Mouse (Mus musculus) kidney, embryonic 16.5 days (tissue): ENCODE results near the gene Gm20683. TPM values are rescaled to one million over a fixed set of nuclear protein-coding genes. Genes with fewer than 3 reads are reported as not detected.

ENCODE experiments used
- ATAC-seq: fragments of 200-750 bp; cut with Nextera tagmentation; 2 replicates; pipeline ENCODE4 v1.8.0; 2017; ENCODE audit warnings: moderate TSS enrichment; ENCODE audit not compliant: low FRiP score, low TSS enrichment
- H3K27ac ChIP-seq: fragments of 300-500 bp; sonication (generic); 2 replicates; pipeline ENCODE4 v1.5.1; 2014; ENCODE audit warnings: low read length
- H3K27me3 ChIP-seq: fragments of 300-500 bp; sonication (generic); 2 replicates; pipeline ENCODE4 v1.6.1; 2014; ENCODE audit warnings: low read length, control low read depth, mixed read lengths; ENCODE audit not compliant: insufficient read depth
- H3K36me3 ChIP-seq: fragments of 300-500 bp; sonication (generic); 2 replicates; pipeline ENCODE4 v1.6.1; 2014; ENCODE audit warnings: low read length, control low read depth, mixed read lengths; ENCODE audit not compliant: insufficient read depth
- H3K4me1 ChIP-seq: fragments of 300-500 bp; sonication (generic); 2 replicates; pipeline ENCODE4 v1.6.1; 2014; ENCODE audit warnings: low read length, control low read depth, mixed read lengths; ENCODE audit not compliant: insufficient read depth
- H3K4me2 ChIP-seq: fragments of 300-500 bp; sonication (generic); replicated peaks from 2 replicates; pipeline ENCODE4 v1.6.1; 2014; ENCODE audit warnings: low read depth, low read length
- H3K4me3 ChIP-seq: fragments of 300-500 bp; sonication (generic); 2 replicates; pipeline ENCODE4 v1.5.1; 2014; ENCODE audit warnings: mild to moderate bottlenecking, low read length
- H3K9ac ChIP-seq: fragments of 300-500 bp; sonication (generic); replicated peaks from 2 replicates; pipeline ENCODE4 v1.6.1; 2014; ENCODE audit warnings: low read length
- H3K9me3 ChIP-seq: fragments of 300-500 bp; sonication (generic); 2 replicates; pipeline ENCODE4 v1.6.1; 2016; ENCODE audit warnings: low read length, control low read depth
- WGBS: fragments of 180-500 bp; shearing (Covaris S2); extraction: QIAGEN DNeasy Blood & Tissue Kit; methylation state at CpG from one replicate; pipeline ENCODE4 v1.1.7; 2014; 5-methylcytosine and 5-hydroxymethylcytosine counted together
- polyA plus RNA-seq: library from polyadenylated mRNA; unstranded; fragments of >200 nt; fragmentation: Nextera tagmentation; extraction: Ambion mirVana; gene quantifications from 2 replicates; pipeline ENCODE4 v1.2.1, GENCODE M21; 2015

The Gm20683 gene
- polyA plus RNA-seq, 1 experiment from 2014 or later: 4.3 TPM

GRCm38 (mm10) chr17:25880196-25880910 is 38.8 kb upstream of the Gm20683 start, which contains the start of gene Wfikkn1:
Wfikkn1 (minus strand) TSS chr17:25880858.
- 31% methylated on average over 5 of the region's 5 CpGs for WGBS
- peak within 1 kb of the TSS; percentile 34; the same call in 1 of the 2 replicates for H3K27ac ChIP-seq
- H3K9ac ChIP-seq: 0 out of 2 replicates have a peak within 1 kb of the TSS, but pooled peaks have one; percentile 16
- H3K27me3 ChIP-seq: no peaks in the 10 kb centered on the region
- H3K4me3 ChIP-seq: no peak within 1 kb of the TSS
- H3K9me3 ChIP-seq: no peaks in the 10 kb centered on the region
- no peak within 1 kb of the TSS for H3K4me2 ChIP-seq
- H3K4me1 ChIP-seq: peaks cover 36% of the 10 kb centered on the region
- peak; percentile 7; the same call in 1 of the 2 replicates for ATAC-seq
- peaks cover 35% of the 10 kb centered on the region for H3K36me3 ChIP-seq

- Histone ChIP-seq H3K4me3 (no peak overlapping the region), H3K4me1 (peaks cover 36% of the 10 kb centered on the region), H3K4me2 (no peak overlapping the region), H3K9me3 (no peaks in the 10 kb centered on the region), H3K27ac (0 out of 2 replicates have a peak overlapping the region, but pooled peaks have one; percentile 34), H3K36me3 (peaks cover 35% of the 10 kb centered on the region), H3K27me3 (no peaks in the 10 kb centered on the region), H3K9ac (no peak overlapping the region)
- ATAC-seq: no peak
- 66% methylated on average over 8 of the region's 8 CpGs for WGBS
Measured at GRCm38 (mm10) chr17:25879750-25880149, 38.2 kb upstream of the Gm20683 start.

GRCm38 (mm10) chr17:25879261-25879660 is 37.7 kb upstream of the Gm20683 start:
- Histone ChIP-seq H3K4me3 (no peak overlapping the region), H3K27ac (no peak overlapping the region), H3K36me3 (peaks cover 31% of the 10 kb centered on the region), H3K4me1 (peaks cover 40% of the 10 kb centered on the region), H3K9ac (no peak overlapping the region), H3K4me2 (no peak overlapping the region), H3K9me3 (no peaks in the 10 kb centered on the region), H3K27me3 (no peaks in the 10 kb centered on the region)
- ATAC-seq: no peak
- WGBS: 61% methylated on average over 4 of the region's 4 CpGs

GRCm38 (mm10) chr17:25878611-25879180 is 37.1 kb upstream of the Gm20683 start:
- Histone ChIP-seq H3K36me3 (peaks cover 27% of the 10 kb centered on the region), H3K9me3 (no peaks in the 10 kb centered on the region), H3K4me3 (no peak overlapping the region), H3K27me3 (no peaks in the 10 kb centered on the region), H3K9ac (no peak overlapping the region), H3K4me1 (peaks cover 46% of the 10 kb centered on the region), H3K4me2 (no peak overlapping the region), H3K27ac (no peak overlapping the region)
- no peak for ATAC-seq
- 90% methylated on average over 19 of the region's 19 CpGs for WGBS

GRCm38 (mm10) chr17:25877741-25878610 is 36.4 kb upstream of the Gm20683 start:
- H3K27ac ChIP-seq: no peak overlapping the region
- 90% methylated on average over 32 of the region's 32 CpGs for WGBS
- H3K9ac ChIP-seq: no peak overlapping the region
- peaks cover 19% of the 10 kb centered on the region for H3K36me3 ChIP-seq
- H3K4me3 ChIP-seq: no peak overlapping the region
- no peaks in the 10 kb centered on the region for H3K27me3 ChIP-seq
- peaks cover 46% of the 10 kb centered on the region for H3K4me1 ChIP-seq
- no peak for ATAC-seq
- H3K4me2 ChIP-seq: no peak overlapping the region
- no peaks in the 10 kb centered on the region for H3K9me3 ChIP-seq

- 87% methylated on average over 3 of the region's 3 CpGs for WGBS
- H3K9me3 ChIP-seq: no peaks in the 10 kb centered on the region
- no peaks in the 10 kb centered on the region for H3K27me3 ChIP-seq
- H3K27ac ChIP-seq: no peak overlapping the region
- no peak for ATAC-seq
- H3K9ac ChIP-seq: no peak overlapping the region
- peaks cover 13% of the 10 kb centered on the region for H3K36me3 ChIP-seq
- peaks cover 46% of the 10 kb centered on the region for H3K4me1 ChIP-seq
- H3K4me2 ChIP-seq: no peak overlapping the region
- H3K4me3 ChIP-seq: no peak overlapping the region
Measured at GRCm38 (mm10) chr17:25877025-25877424, 35.5 kb upstream of the Gm20683 start.

GRCm38 (mm10) chr17:25876347-25876915 is 34.9 kb upstream of the Gm20683 start:
- Histone ChIP-seq H3K9me3 (no peaks in the 10 kb centered on the region), H3K4me3 (peak overlapping the region; percentile 75), H3K27me3 (no peaks in the 10 kb centered on the region), H3K27ac (no peak overlapping the region), H3K9ac (peak overlapping the region; percentile 79), H3K4me1 (peaks cover 42% of the 10 kb centered on the region), H3K36me3 (peaks cover 13% of the 10 kb centered on the region), H3K4me2 (peak overlapping the region; percentile 78)
- 54% methylated on average over 10 of the region's 10 CpGs for WGBS
- ATAC-seq: no peak

GRCm38 (mm10) chr17:25875171-25876136 is 33.9 kb upstream of the Gm20683 start:
- peak overlapping the region; percentile 75 for H3K4me3 ChIP-seq
- peaks cover 32% of the 10 kb centered on the region for H3K4me1 ChIP-seq
- peak overlapping the region; percentile 96 for H3K27ac ChIP-seq
- H3K4me2 ChIP-seq: peak overlapping the region; percentile 78
- H3K9ac ChIP-seq: peak overlapping the region; percentile 79
- ATAC-seq: peak; percentile 93
- H3K27me3 ChIP-seq: no peaks in the 10 kb centered on the region
- no peaks in the 10 kb centered on the region for H3K9me3 ChIP-seq
- peaks cover 13% of the 10 kb centered on the region for H3K36me3 ChIP-seq
- 1% methylated on average over 59 of the region's 59 CpGs for WGBS
